Mouse (Mus musculus) cerebellum, adult 2 months (tissue): ENCODE measurements around the gene Ankrd12. TPM values are rescaled to one million over a fixed set of nuclear protein-coding genes. Genes with fewer than 3 reads are reported as not detected.

Experiments used
- DNase-seq, 2 experiments: peaks; one replicate each; pipeline ENCODE4 v3.0.0; 2021
- H3K27ac ChIP-seq: fragments of 200-500 bp; 2 replicates; pipeline ENCODE4 v1.5.1; 2012; ENCODE audit warnings: low read length, control low read depth, inconsistent platforms; ENCODE audit not compliant: insufficient read depth
- H3K27me3 ChIP-seq: fragments of 200-500 bp; 2 replicates; pipeline ENCODE4 v1.6.1; 2012; ENCODE audit warnings: inconsistent platforms, mild to moderate bottlenecking, low read length, moderate library complexity; ENCODE audit not compliant: control insufficient read depth, insufficient read depth
- H3K4me1 ChIP-seq: fragments of 200-500 bp; 2 replicates; pipeline ENCODE4 v1.6.1; 2011; ENCODE audit warnings: low read length; ENCODE audit not compliant: control insufficient read depth, insufficient read depth
- H3K4me3 ChIP-seq: fragments of 200-500 bp; replicated peaks from 2 replicates; pipeline ENCODE3; 2011; ENCODE audit warnings: mild to moderate bottlenecking, low read depth, low read length, control low read depth; ENCODE audit not compliant: insufficient read depth
- CTCF ChIP-seq: fragments of 200-500 bp; IDR thresholded peaks from 2 replicates; pipeline ENCODE4 v1.5.1; 2011; ENCODE audit warnings: low read depth, mild to moderate bottlenecking, control low read depth, low read length, moderate library complexity, borderline replicate concordance; ENCODE audit not compliant: insufficient read depth
- POLR2A ChIP-seq: fragments of 200-500 bp; IDR thresholded peaks from 2 replicates; pipeline ENCODE4 v1.6.1; 2011; ENCODE audit warnings: low read length, control low read depth, borderline replicate concordance; ENCODE audit not compliant: insufficient read depth
- WGBS: fragments of 180-500 bp; shearing (Covaris S2); methylation state at CpG from one replicate; pipeline ENCODE4 v1.1.7; 2018; 5-methylcytosine and 5-hydroxymethylcytosine counted together
- polyA plus RNA-seq: library from polyadenylated mRNA; depleted of rRNA; stranded (reverse); fragments of >200 nt; gene quantifications from 2 replicates; pipeline ENCODE4 v1.2.3, GENCODE M21; 2012

The Ankrd12 gene
- polyA plus RNA-seq, 1 experiment = 25.5 TPM

DNA sequence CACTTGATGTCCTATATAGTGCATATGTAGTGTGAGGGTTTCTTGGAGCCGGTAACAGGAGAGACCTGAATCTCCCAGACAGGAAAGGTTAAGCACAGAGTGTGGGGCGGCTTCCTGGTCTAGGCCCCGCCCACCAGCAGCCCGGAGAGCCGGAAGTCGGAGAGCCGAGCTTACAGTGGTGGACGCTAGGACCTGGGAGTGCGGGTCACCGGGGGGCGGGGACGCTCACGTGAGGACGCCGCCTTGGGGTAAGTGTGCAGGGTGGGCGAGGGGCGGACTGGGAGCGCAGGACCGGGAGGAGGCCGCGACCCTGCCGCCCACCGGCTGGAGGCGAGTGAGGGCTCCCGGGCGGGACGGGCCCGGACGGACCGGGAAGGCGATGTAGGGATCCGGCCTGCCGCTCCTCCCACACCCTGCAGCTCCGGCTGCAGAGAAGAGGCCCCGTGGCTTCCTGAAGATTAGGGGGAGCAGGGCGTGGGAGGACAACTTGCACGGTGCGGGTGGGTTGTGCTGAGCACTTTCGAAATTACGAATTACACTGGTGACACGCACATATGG, 34.6 kb upstream of the Ankrd12 start, which contains the start of gene Washc1:
TSS of gene Washc1 (plus strand) at position 144 of the 558 bp plus-strand sequence.
- Histone ChIP-seq H3K4me3 (peak within 1 kb of the TSS; percentile 100), H3K4me1 (peaks cover 5% of the 10 kb centered on the region; the same call in 1 of the 2 replicates), H3K27ac (peak within 1 kb of the TSS; percentile 68), H3K27me3 (no peaks in the 10 kb centered on the region)
- TF ChIP-seq CTCF = no peak
- peak; percentile 41; the same call in 1 of the 2 replicates for TF ChIP-seq POLR2A
- peak; percentile 85 to 87 for DNase-seq
- under 1% methylated on average over 40 of the region's 41 CpGs for WGBS

- DNase-seq = no peak
- 22% methylated on average over 6 of the region's 6 CpGs for WGBS
- peaks cover 5% of the 10 kb centered on the region; the same call in 1 of the 2 replicates for H3K4me1 ChIP-seq
- no peaks in the 10 kb centered on the region for H3K27me3 ChIP-seq
- peak overlapping the region; percentile 100 for H3K4me3 ChIP-seq
- no peak overlapping the region for H3K27ac ChIP-seq
- TF ChIP-seq POLR2A (no peak), CTCF (no peak)
These were observed 33.9 kb upstream of the Ankrd12 start for GRCm38 (mm10) chr17:66110746-66111145.

DNA sequence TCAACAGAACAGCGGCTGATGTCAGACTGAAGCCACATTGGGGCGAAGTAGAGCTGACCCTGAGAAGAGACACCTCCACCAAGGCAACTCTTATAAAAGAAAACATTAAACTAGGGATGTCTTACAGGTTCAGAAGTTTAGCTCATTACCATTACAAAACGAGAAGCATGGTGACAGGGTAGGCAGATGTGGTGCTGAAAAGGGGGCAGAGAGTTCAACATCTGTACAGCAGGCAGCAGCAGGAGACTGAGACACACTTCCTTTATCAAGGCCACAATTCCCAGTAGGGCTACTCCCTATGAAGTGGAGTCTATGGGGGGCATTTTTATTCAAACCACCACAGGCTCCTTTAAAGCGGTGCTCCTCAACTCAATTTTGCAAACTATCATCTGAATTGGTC, 31.3 kb upstream of the Ankrd12 start:
- no peak overlapping the region for H3K27ac ChIP-seq
- WGBS = 81% methylated on average over 4 of the region's 4 CpGs
- no peak overlapping the region for H3K4me3 ChIP-seq
- no peaks in the 10 kb centered on the region for H3K27me3 ChIP-seq
- no peak for TF ChIP-seq CTCF
- H3K4me1 ChIP-seq = peaks cover 5% of the 10 kb centered on the region; the same call in 1 of the 2 replicates
- DNase-seq = no peak

DNA sequence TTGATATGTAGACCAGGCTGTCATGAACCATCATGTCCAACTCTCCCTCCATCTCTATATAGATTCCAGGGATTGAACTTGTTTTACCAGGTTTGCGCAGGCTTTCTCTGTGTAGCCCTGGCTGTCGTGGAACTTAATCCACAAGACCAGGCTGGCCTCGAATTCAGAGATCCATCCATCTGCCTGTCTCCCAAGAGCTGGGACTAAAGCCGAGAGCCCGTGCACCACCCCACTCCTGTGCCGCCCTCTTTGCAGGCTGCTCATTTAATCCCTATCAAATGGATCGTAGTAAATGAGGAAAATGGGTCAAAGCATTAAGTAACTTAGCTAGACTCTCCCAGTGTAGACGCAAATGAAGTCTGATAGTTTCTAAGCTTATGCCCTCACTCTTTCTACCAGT, 30.6 kb upstream of the Ankrd12 start:
- TF ChIP-seq CTCF (no peak), POLR2A (no peak)
- Histone ChIP-seq H3K4me3 (no peak overlapping the region), H3K27me3 (no peaks in the 10 kb centered on the region), H3K4me1 (peaks cover 2% of the 10 kb centered on the region; the same call in 1 of the 2 replicates), H3K27ac (no peak overlapping the region)
- 68% methylated on average over 8 of the region's 8 CpGs for WGBS
- DNase-seq = no peak

DNA sequence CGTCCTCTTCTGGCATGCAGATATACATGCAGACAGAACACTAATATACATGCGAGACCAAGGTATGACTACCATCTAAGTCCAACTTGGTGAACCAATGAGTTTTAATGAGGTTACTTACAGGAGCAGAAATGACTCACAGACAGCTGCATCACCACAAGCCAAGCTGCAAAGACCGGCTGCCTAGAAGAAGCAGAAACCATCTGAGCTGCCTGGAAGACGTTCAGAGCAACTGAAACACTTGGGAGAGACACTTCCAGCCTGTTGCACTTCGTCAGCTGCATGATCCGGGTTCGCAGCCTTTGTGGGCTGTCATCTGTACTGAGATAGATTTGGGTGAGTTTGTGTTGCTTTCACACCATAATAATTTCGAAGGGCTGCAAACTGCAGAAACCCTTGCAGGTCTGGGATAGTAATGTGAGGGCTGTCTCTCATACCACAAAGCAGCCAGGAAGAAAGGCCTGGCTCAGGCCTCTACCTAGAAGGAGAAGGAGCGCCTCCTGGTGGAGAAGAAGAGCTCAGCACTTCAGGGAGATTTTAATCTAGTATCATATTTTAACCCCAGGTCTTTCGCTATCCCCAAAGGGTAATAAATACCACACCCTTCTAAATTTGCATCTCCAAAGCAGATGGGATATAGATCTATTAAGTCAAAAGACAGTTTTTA, 29.8 kb upstream of the Ankrd12 start:
- no peak overlapping the region for H3K27ac ChIP-seq
- no peak for TF ChIP-seq POLR2A
- TF ChIP-seq CTCF = peak; percentile 74
- peak; percentile 59 to 60 for DNase-seq
- H3K27me3 ChIP-seq = no peaks in the 10 kb centered on the region
- H3K4me3 ChIP-seq = no peak overlapping the region
- 47% methylated on average over 10 of the region's 10 CpGs for WGBS
- H3K4me1 ChIP-seq = no peaks in the 10 kb centered on the region

- DNase-seq = no peak
- no peaks in the 10 kb centered on the region for H3K27me3 ChIP-seq
- no peak overlapping the region for H3K27ac ChIP-seq
- no peak overlapping the region for H3K4me3 ChIP-seq
- 86% methylated on average over 7 of the region's 7 CpGs for WGBS
- TF ChIP-seq CTCF = no peak
- TF ChIP-seq POLR2A = no peak
- H3K4me1 ChIP-seq = no peaks in the 10 kb centered on the region; the same call in 1 of the 2 replicates
These were observed 27.2 kb upstream of the Ankrd12 start for GRCm38 (mm10) chr17:66104076-66104475.

DNA sequence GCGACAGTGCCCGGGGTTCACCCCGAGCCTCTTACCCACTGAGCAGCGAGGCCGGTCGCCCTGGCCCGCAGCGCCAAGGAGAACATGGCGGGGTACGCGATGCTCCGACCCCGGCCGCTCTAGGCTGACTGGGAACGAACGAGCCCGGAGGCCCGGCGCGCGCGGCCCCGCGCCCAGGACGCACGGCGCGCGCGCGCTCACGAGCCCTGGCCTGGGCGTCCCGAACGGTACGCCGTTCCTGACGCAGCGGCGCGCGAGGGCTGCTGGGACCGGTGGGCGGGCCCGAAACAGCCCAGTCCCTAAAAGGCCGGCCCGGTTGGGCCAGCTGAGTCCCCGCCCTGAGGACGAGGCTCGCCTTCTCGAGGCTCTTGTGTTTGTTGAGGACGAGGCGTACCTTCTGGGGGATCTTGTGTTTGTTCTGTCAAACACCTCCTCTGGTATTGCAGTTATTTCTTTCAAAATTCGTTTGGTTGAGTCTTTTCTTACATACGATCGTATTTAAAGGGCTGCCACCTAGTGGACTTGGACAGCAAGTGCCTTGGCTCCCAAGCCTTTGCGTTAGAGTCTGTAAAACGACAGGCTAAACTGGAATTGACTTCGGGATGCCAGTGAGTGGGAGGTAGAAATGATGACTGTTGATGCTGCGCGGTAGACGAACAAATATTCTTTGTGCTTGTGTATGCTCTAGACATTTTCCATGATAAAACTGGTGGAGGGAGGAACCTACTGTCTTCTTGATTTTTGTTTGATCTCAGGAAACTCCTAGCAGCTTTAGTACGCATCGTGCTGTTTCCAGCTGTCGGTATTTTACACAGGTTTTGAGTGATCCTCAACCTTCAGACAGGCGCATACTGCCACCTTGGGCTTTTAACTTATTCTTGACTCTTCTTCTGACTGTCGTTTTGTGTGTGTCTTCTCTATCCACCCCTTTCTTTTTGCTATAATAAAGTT, 24.8 kb upstream of the Ankrd12 start, which contains the start of gene Ndufv2:
TSS of gene Ndufv2 (minus strand) at position 180 of the 951 bp plus-strand sequence.
- Histone ChIP-seq H3K4me3 (peak within 1 kb of the TSS; percentile 90), H3K27me3 (no peaks in the 10 kb centered on the region), H3K27ac (peak within 1 kb of the TSS; percentile 99), H3K4me1 (no peaks in the 10 kb centered on the region; the same call in 1 of the 2 replicates)
- peak; percentile 91 to 94 for DNase-seq
- WGBS = under 1% methylated on average over 66 of the region's 67 CpGs
- TF ChIP-seq POLR2A (peak; percentile 92), CTCF (peak; percentile 71)
